Mouse (Mus musculus) testis, postnatal 14 days (tissue): ENCODE results near the gene Smim12.

Source experiments
- DNase-seq: peaks from one replicate; pipeline ENCODE4 v3.0.0; 2021; ENCODE audit warnings: low spot score

Gene Smim12

GRCm38 (mm10) chr4:127235742-127236487 is 7.7 kb upstream of the Smim12 start:
- peak; percentile 81 for DNase-seq

- no peak for DNase-seq
These were observed 7.0 kb upstream of the Smim12 start for GRCm38 (mm10) chr4:127236631-127237030.

- no peak for DNase-seq
These were observed 6.3 kb upstream of the Smim12 start for GRCm38 (mm10) chr4:127237271-127237670.

GRCm38 (mm10) chr4:127242696-127243095 is 888 bp upstream of the Smim12 start:
- no peak for DNase-seq

GRCm38 (mm10) chr4:127243953-127244352 is 369 bp downstream of the Smim12 start:
- no peak for DNase-seq

GRCm38 (mm10) chr4:127249701-127250349 is 6.2 kb downstream of the Smim12 start:
- peak; percentile 81 for DNase-seq

- peak; percentile 71 for DNase-seq
These were observed 8.5 kb downstream of the Smim12 start for GRCm38 (mm10) chr4:127251963-127252585.

- DNase-seq, result no peak
These were observed 13.2 kb downstream of the Smim12 start for GRCm38 (mm10) chr4:127256739-127257138.

- no peak for DNase-seq
These were observed 14.8 kb downstream of the Smim12 start for GRCm38 (mm10) chr4:127258186-127258897.

- no peak for DNase-seq
These were observed 18.0 kb downstream of the Smim12 start for GRCm38 (mm10) chr4:127261601-127262000.

GRCm38 (mm10) chr4:127263438-127264182 is 20.0 kb downstream of the Smim12 start:
- DNase-seq, result no peak

GRCm38 (mm10) chr4:127264183-127264554 is 20.6 kb downstream of the Smim12 start:
- no peak for DNase-seq

GRCm38 (mm10) chr4:127278451-127279001 is 34.9 kb downstream of the Smim12 start:
- DNase-seq, result no peak

GRCm38 (mm10) chr4:127279241-127279640 is 35.7 kb downstream of the Smim12 start:
- no peak for DNase-seq

- no peak for DNase-seq
These were observed 43.3 kb downstream of the Smim12 start for GRCm38 (mm10) chr4:127286907-127287306.

- no peak for DNase-seq
These were observed 45.5 kb downstream of the Smim12 start for GRCm38 (mm10) chr4:127289039-127289548.

- no peak for DNase-seq
These were observed 49.0 kb downstream of the Smim12 start for GRCm38 (mm10) chr4:127292631-127293030.
